Mouse (Mus musculus) ES-Bruce4 (cell line): Measurements from ENCODE around the gene Gfap. TPM values are rescaled to one million over a fixed set of nuclear protein-coding genes. Genes with fewer than 3 reads are reported as not detected.

Experiments
- H3K27ac ChIP-seq: 2 replicates; pipeline ENCODE4 v1.5.1; 2012; ENCODE audit warnings: low read length, inconsistent platforms; ENCODE audit not compliant: insufficient read depth
- H3K27me3 ChIP-seq: 2 replicates; pipeline ENCODE4 v1.6.1; 2012; ENCODE audit warnings: mild to moderate bottlenecking, low read length, inconsistent platforms; ENCODE audit not compliant: control insufficient read depth, poor library complexity, insufficient read depth, severe bottlenecking
- H3K36me3 ChIP-seq: 2 replicates; pipeline ENCODE4 v1.6.1; 2012; ENCODE audit warnings: inconsistent platforms, mild to moderate bottlenecking, low read length, moderate library complexity; ENCODE audit not compliant: control insufficient read depth, poor library complexity, insufficient read depth, severe bottlenecking
- H3K4me1 ChIP-seq: one replicate; pipeline ENCODE4 v1.8.1; 2011; ENCODE audit warnings: low read length; ENCODE audit not compliant: control insufficient read depth, insufficient read depth
- H3K4me3 ChIP-seq: 2 replicates; pipeline ENCODE4 v1.5.1; 2011; ENCODE audit warnings: low read depth, mild to moderate bottlenecking, low read length
- H3K9ac ChIP-seq: 2 replicates; pipeline ENCODE4 v1.6.1; 2012; ENCODE audit warnings: low read depth, mild to moderate bottlenecking, inconsistent platforms; ENCODE audit not compliant: poor library complexity, severe bottlenecking
- H3K9me3 ChIP-seq: replicated peaks from 2 replicates; pipeline ENCODE4 v1.6.1; 2012; ENCODE audit warnings: mild to moderate bottlenecking, low read length, inconsistent platforms; ENCODE audit not compliant: control insufficient read depth, poor library complexity, insufficient read depth, severe bottlenecking
- CTCF ChIP-seq: IDR thresholded peaks from one replicate; pipeline ENCODE4 v1.8.1; 2011; ENCODE audit warnings: low read depth, low read length
- EP300 ChIP-seq: IDR thresholded peaks from 2 replicates; pipeline ENCODE4 v1.6.1; 2011; ENCODE audit warnings: low read depth, low read length; ENCODE audit not compliant: insufficient read depth
- POLR2A ChIP-seq: IDR thresholded peaks from one replicate; pipeline ENCODE4 v1.8.1; 2011; ENCODE audit warnings: low read length; ENCODE audit not compliant: insufficient read depth
- polyA plus RNA-seq: library from polyadenylated mRNA; stranded (reverse); fragments of >200 nt; gene quantifications from 2 replicates; pipeline ENCODE4 v1.2.4, GENCODE M21; 2011; ENCODE audit warnings: low read depth; ENCODE audit not compliant: missing spikeins, insufficient read depth, insufficient read length

The Gfap gene
- not detected in 2 replicates for polyA plus RNA-seq

DNA sequence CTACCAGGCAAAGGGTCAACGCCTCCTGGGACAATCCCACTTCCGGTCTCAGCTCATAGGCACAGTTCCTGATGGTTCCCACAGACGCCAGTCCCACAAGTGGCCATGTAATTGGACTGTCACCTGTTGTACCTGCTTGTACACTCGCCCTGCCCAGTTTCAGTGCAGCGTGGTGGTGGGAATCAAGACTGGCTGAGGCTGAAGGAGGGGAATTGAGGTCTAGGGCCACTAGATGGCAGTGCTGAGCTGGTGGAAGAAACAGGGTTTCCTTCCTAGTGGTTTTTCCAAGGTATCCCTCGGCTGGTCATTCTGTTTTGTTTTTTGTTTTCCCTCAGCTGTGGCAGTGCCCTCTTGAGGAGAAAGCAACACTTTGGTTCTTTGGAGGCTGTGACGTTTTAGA, at the start of gene Gfap:
TSS of gene Gfap (minus strand) at position 150 of the 400 bp plus-strand sequence.
- H3K36me3 ChIP-seq = peaks cover 9% of the 10 kb centered on the region
- TF ChIP-seq POLR2A (no peak), CTCF (peak; percentile 93), EP300 (no peak)
- no peak within 1 kb of the TSS for H3K9ac ChIP-seq
- no peak within 1 kb of the TSS for H3K27ac ChIP-seq
- H3K4me3 ChIP-seq = no peak within 1 kb of the TSS
- H3K9me3 ChIP-seq = no peaks in the 10 kb centered on the region
- no peaks in the 10 kb centered on the region for H3K4me1 ChIP-seq
- no peaks in the 10 kb centered on the region for H3K27me3 ChIP-seq

GRCm38 (mm10) chr11:102948043-102948961, 47.6 kb upstream of the Gfap start:
- Histone ChIP-seq H3K4me1 (no peaks in the 10 kb centered on the region), H3K36me3 (no peaks in the 10 kb centered on the region), H3K9me3 (no peaks in the 10 kb centered on the region), H3K27me3 (peaks cover 10% of the 10 kb centered on the region), H3K27ac (no peak overlapping the region), H3K4me3 (peak overlapping the region; percentile 60), H3K9ac (peak overlapping the region; percentile 54)
- TF ChIP-seq CTCF (no peak), EP300 (no peak), POLR2A (no peak)

- H3K27me3 ChIP-seq = peaks cover 10% of the 10 kb centered on the region
- no peak overlapping the region for H3K27ac ChIP-seq
- H3K36me3 ChIP-seq = no peaks in the 10 kb centered on the region
- H3K9me3 ChIP-seq = no peaks in the 10 kb centered on the region
- no peak overlapping the region for H3K9ac ChIP-seq
- peak overlapping the region; percentile 49 for H3K4me3 ChIP-seq
- H3K4me1 ChIP-seq = no peaks in the 10 kb centered on the region
- no peak for TF ChIP-seq POLR2A
- TF ChIP-seq CTCF = peak; percentile 23
- TF ChIP-seq EP300 = no peak
Observed at GRCm38 (mm10) chr11:102946992-102947343, 46.3 kb upstream of the Gfap start.

GRCm38 (mm10) chr11:102946265-102946991, 45.7 kb upstream of the Gfap start, which contains the start of gene C1ql1:
Gene C1ql1 (minus strand): TSS chr11:102946688.
- H3K27ac ChIP-seq = no peak within 1 kb of the TSS
- no peaks in the 10 kb centered on the region for H3K4me1 ChIP-seq
- TF ChIP-seq EP300 = no peak
- peak; percentile 49 for TF ChIP-seq POLR2A
- no peaks in the 10 kb centered on the region for H3K9me3 ChIP-seq
- H3K36me3 ChIP-seq = no peaks in the 10 kb centered on the region
- H3K27me3 ChIP-seq = peaks cover 10% of the 10 kb centered on the region
- H3K4me3 ChIP-seq = peak within 1 kb of the TSS; percentile 86
- peak within 1 kb of the TSS; percentile 82 for H3K9ac ChIP-seq

- H3K36me3 ChIP-seq = no peaks in the 10 kb centered on the region
- no peak overlapping the region for H3K27ac ChIP-seq
- peak overlapping the region; percentile 86 for H3K4me3 ChIP-seq
- H3K27me3 ChIP-seq = peaks cover 10% of the 10 kb centered on the region
- H3K9me3 ChIP-seq = no peaks in the 10 kb centered on the region
- peak overlapping the region; percentile 82 for H3K9ac ChIP-seq
- no peaks in the 10 kb centered on the region for H3K4me1 ChIP-seq
- TF ChIP-seq CTCF (no peak), POLR2A (no peak), EP300 (no peak)
Observed at GRCm38 (mm10) chr11:102945306-102946264, 44.9 kb upstream of the Gfap start.
